Mouse (Mus musculus): ENCODE data around the gene Ube2v1.

The Ube2v1 gene

DNA sequence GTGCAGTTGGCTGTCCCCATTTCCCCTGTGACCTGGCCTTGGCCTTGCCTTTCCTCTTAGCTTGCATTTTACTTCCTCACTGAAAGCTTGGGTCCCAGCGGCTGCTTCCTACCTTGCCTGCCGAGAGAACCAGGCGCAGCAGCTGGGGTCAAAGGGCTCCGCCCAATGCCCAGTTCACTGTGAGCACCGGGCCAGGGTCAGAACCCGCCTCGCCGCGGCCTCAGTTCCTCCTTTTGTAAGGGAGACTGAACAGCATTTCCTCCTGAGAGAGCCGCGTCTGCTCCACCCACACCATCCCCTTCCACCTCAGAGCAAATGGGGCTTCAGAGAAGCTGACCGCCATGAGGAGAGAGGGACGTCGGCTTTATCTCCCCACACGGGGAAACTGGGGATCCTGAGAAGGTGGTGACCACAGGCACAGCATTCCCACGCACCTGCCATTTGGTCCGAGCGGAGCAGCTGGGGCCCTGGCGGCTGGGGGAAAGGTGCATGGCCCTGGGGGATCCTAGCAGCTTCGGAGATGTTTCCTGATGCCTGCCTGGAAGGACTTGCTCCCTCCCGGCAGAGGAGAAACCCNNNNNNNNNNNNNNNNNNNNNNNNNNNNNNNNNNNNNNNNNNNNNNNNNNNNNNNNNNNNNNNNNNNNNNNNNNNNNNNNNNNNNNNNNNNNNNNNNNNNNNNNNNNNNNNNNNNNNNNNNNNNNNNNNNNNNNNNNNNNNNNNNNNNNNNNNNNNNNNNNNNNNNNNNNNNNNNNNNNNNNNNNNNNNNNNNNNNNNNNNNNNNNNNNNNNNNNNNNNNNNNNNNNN lies 42.9 kb downstream of the Ube2v1 start:
- DNase-seq, result no peak

GRCm38 (mm10) chr2:167586976-167587375 lies 44.9 kb downstream of the Ube2v1 start:
- no peak for DNase-seq

DNA sequence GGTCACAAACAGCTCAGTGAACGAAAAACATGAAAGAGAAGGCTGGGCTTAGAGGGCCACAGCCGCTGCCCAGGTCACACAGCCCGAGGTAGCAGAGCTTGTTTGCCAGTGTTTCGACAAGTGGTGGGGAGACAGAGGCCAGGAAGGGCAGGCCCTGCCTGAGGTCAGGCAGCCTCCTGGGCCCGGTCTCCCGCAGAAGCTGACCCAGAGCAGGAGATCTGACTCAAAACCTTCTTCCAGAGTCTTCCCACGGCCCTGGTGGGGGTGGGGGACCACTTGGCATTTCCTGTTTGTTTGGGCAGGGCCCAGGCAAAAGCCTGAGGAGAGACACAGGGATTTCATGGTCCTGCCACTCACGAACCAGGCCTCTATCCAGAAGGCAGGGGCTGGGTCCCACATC lies 45.9 kb downstream of the Ube2v1 start:
- DNase-seq, result no peak

DNA sequence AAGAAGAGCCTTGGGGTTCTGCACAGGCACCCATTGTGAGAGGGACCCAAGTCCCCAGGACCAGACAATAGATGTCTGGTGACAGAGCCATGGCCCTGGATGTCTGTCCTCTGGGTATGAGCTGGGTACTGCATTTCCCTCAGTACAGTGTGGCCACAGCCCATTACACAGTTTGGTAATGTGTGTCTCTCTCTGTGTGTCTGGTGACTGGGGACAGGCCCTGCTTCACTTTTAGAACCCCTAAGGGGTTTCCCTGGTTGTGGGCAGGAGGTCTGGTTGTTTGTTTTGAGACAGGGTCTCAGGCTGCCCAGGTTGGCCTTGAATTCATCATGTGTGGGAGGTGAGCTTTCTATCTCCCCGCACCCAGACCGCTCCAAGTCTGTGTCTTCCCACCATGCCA lies 46.6 kb downstream of the Ube2v1 start:
- no peak for DNase-seq

DNA sequence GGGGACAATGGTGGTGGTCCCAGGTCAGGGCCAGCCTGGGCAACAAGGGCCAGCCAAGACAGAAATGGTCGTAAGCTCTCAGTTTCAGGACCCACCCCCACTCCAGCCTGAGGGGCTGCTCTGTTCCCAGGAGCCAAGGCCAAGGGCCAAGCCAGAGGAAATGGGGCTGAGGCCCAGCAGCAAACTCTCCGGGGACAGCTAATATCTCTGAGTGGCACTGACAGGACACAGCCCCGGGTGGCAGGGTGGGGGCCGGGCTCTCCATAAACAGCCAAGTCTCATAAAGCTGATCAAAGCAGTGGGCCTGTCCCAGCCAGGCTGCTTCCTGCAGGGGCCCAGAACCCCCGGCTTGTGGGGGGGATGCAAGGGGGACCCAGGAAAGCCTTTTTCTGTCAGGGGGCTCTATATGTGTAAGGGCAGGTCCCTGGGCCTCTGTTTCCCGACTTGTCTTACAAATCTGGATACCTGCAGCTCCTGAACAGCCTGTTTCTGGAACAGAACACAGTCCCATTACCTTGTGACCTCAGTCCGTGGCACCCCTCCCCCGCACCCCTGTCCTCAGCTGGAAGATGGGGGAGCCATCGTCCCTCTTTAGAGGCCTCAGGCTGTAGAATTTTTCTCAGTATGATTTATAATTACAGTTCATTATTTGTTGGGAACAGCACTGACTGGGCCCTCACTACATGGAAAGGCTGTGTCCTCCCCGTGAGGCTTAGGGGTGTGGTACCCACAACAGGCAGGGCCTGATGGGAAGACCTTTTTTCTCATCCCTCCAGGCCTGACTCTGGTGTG lies 48.5 kb downstream of the Ube2v1 start:
- no peak for DNase-seq

GRCm38 (mm10) chr2:167578521-167578920 lies 53.4 kb downstream of the Ube2v1 start:
- no peak for DNase-seq

DNA sequence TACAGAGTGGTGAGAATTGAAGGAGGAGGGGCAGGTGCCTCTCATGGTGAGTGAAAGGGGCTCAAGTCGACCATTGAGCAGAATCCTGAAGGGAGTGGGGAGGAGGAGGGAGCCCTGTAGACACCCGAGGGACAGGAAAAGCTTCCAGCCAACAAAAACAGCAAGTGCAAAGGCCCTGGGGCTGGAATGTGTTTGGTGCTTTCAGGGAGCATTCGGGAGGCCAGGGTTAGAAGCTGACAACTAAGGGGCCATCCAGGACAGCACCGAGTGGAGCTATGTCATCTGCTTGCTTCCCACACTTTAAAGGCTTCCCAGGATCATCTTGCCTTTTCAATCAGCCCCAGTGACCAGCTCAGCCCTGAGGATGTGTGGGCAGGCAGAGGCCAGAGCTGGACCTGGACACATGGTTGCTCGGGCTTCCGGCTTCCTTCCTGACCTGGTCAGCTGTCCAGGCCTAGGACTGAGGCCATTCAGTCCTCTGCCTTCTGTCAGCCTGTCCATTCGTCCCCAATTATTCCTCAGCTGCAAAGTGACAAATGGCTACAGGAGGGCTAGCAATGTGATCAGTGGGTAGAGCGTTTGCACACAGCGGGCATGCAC lies 54.6 kb downstream of the Ube2v1 start:
- DNase-seq, result no peak

DNA sequence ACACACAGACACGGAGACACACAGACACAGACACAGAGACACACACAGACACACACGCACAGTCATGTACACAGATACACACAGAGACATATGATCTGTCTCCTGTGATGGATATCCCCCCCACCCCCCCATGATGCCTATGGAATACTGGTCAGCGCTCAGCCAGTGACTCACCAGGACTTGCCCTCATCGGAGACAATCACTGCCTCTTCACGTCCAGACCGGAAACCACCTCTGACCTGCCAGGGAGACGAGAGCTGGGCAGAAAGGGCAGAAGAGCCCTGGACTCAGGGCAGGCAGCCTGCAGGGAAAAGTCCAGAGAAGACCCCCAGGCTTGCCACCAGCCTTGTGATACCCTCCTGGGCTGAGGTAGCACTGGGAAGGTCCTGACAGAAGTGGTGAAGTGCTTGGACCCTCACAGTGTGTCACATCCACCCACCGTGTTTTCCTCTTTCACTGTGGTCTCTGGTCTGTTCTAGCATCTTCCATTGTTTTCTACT lies 55.7 kb downstream of the Ube2v1 start:
- no peak for DNase-seq

- no peak for DNase-seq
These were observed 56.3 kb downstream of the Ube2v1 start for GRCm38 (mm10) chr2:167575581-167575980.

GRCm38 (mm10) chr2:167574814-167575213 lies 57.1 kb downstream of the Ube2v1 start:
- no peak for DNase-seq

DNA sequence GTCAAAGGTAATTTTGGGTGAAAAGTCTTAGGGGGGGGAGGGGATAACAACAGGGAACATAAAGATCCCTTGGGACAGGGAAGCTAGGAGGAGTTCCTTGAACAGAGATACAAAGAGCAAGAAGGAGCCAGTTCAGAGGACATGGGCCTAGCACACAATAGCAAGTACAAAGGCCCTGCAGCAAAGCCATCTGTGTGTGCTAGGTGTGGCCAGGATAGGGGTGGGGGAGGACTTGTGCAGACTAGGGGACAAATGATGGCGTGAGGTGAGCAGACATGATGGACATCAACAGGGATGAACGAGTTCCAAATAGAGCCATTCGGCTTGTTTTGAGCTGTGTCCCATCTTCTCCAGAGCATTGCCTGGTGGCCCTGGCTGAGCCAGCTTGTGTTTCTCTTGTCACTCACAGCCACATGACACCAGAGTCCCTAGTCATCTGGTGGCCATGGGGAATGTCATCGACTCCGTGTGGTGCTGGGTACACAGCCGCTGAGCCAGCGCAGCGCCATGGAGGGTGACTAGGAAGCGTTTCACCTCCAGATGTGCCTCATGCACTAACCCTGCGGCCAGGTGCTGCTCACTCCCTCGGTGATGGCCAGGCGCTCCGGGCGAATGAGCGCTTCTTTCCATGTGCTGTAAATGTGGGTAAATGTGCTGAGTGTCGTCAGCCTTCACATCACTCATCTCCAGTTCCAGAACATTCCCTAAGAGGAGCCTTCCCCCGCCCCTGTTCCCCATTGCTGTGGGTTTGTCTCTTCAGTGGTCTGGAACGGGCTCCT lies 60.3 kb downstream of the Ube2v1 start:
- no peak for DNase-seq

GRCm38 (mm10) chr2:167570815-167571214 lies 61.1 kb downstream of the Ube2v1 start:
- DNase-seq, result no peak

- DNase-seq, result peak; percentile 34
These were observed 61.8 kb downstream of the Ube2v1 start for GRCm38 (mm10) chr2:167569934-167570651.

DNA sequence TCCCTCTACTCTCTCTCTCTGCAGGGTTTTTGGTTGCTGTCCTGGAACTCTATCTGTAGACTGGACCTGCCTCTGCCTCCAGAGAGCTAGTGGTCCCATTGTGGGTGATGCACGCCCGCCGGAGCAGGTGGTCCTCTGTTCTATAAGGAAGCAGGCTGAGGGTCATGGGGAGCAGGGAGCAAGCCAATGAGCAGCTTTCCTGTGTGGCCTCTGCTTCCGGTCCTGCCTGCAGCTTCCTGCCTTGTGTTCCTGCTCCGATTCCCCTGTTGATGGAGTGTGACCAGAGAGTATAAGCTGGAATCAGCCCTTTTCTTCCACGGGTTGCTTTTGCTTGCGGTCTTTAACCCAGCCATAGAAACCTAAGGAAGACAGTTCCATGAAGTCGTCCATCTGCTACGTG lies 63.8 kb downstream of the Ube2v1 start:
- no peak for DNase-seq

DNA sequence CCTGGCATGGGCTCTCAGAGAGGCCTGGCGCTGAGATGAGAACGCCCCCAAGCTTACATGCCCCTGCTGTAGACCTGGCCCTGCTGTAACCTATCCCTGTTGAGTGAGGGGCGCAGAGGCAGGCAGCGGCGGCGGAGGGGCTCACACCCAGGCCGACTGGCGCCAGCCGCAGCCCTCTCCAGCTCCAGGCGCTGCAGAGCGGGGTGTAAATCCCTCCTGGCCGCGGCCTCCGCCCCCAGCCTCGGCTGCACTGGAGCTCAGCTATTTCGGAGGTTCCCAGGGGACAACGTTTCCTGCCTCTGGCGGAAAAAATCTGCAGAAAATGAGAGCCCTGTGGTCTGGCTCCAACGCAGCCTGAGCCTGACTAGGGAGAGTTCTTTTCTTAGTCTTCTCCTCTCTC lies 66.2 kb downstream of the Ube2v1 start:
- DNase-seq, result no peak

DNA sequence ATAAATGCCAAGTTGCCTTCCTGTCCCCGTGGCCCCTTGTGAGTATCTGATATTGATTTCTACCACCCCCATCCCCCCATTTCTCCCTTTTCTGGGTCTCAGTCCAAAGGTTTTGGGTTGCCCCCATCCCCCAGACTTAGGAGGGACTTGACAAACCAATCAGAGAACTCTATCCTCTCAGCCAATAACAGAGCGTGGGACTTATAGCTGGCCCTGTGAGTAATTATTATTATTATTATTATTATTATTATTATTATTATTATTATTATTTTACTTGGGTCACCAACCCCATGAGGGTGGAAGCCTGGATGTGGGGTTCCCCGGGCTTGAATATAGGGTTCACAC lies 66.6 kb downstream of the Ube2v1 start:
- no peak for DNase-seq

DNA sequence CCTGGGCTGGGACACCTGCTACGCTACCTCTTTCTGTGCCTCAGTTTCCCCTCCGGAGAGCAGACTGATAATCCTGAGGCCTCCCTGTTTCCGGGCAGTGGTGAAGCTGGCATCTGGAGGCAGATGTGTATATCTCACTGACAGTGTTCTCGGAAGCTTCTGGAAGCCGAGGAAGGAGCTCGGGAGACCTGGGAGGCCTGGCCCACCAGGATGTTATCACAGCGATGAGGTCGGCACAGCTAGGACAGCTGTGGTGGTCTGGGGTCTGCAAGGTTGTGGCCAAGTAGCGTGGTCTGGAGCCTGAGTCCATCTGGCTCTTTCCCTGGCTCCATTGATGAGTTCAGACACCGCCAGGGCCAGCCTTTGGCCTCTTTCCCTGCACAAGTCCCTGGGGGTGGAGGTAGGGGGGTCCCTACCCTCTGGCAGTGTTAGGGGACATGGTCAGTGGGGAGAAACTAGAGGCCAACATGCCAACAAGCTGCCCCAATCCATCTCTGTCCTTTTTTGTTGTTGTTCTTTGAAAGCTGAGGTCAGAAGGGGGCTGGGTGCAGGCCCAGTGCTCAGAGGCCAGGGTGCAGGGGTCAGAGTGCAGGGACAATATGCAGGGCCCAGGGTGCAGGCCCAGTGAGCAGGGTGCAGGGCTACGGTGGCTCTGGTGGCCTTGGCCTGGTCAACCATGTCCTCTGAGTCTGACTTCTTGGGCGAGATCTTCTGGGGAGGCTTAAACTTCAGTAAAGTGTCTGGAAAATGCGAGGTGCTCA lies 67.2 kb downstream of the Ube2v1 start:
- no peak for DNase-seq

DNA sequence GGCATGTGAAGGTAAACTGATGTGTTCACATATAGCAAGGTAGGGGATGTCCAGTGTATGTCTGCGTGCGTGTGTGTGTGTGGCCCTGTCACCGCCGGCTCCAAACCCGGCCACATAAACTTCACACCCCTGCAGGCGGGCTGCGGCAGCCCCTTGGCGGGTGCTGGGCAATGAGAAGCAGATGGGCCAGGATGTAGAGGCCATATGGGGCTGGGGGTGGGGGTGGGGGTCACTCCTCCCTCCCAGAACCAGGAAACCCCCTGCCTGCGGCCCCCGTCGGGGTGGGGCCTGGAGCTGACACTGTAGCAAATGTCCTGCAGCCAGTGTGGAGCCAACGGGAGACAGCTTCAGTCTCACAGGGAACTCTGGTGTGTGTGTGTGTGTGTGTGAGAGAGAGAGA lies 68.2 kb downstream of the Ube2v1 start:
- DNase-seq, result no peak

DNA sequence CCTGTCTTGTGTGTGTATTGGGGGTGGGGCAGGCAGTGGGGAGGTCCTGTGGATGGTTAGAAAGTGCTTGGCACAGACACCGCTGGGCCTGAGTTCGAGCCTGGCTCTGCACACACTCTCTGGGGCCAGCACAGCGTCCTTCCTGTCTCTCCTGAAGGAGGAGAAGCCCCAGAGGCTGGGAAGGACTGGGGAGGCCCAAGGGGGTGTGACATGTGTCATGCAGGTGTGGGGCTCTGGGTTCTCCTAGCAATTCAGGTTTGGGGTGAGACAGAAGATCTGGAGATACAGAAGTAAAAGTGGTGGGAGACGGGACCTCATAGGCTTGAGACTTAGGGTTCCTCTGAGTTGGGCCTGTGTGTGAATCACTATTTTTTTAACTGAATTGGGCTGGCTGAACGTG lies 68.9 kb downstream of the Ube2v1 start:
- no peak for DNase-seq

DNA sequence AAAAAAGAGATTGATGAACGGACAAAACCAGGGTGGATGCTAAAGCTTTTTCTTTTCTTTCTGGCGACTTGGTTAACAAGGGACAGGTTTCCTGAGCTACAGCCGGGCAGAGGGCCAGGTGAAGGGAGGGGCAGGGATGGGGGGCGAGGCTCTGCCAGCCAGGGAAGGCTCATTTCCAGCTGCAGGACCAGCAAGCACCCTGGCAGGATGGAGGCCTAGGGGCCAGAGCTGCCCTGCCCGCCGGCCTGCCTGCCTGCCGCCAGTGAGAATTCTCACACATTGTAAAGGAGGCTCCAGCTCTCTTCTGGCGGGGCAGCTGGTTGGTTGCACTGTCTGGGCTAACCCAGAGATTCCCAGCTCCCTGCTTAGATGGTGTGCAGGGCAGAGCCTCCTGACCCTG lies 69.8 kb downstream of the Ube2v1 start:
- DNase-seq, result no peak

DNA sequence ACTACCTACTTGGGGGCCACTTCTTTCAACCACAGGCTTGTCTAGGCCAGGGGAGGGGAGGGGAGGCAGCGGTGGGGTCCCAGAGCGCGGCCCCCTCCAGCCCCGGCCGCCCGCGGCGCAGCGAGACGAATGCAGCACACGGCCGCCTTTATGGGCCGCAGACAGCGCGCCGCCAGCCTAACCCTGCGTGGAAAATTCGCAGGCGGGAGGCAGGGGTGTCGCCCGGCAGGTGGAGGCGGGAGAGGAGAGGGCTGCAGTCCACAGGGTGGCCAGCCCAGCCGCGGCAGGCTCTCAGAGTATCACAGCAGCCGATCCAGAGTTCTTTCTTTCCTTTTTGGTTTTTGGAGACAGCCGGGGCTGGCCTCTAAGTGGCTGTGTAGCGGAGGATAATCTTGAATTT lies 72.5 kb downstream of the Ube2v1 start:
- no peak for DNase-seq

Measured in right cerebral cortex, postnatal 14 days (tissue).